Mouse (Mus musculus) kidney, postnatal 0 days (tissue): Measurements from ENCODE around the gene Dact3. TPM values are rescaled to one million over a fixed set of nuclear protein-coding genes. Genes with fewer than 3 reads are reported as not detected.

Source experiments
- ATAC-seq: fragments of 200-750 bp; cut with Nextera tagmentation; replicated peaks from 2 replicates; pipeline ENCODE4 v1.8.0; 2017; ENCODE audit warnings: low read depth, moderate number of reproducible peaks, moderate TSS enrichment, moderate library complexity; ENCODE audit not compliant: low FRiP score
- DNase-seq: peaks from one replicate; pipeline ENCODE4 v3.0.0-alpha.2; 2016; ENCODE audit warnings: low spot score
- H3K27ac ChIP-seq: fragments of 300-500 bp; sonication (generic); 2 replicates; pipeline ENCODE4 v1.5.1; 2014; ENCODE audit warnings: mild to moderate bottlenecking
- H3K27me3 ChIP-seq: fragments of 300-500 bp; sonication (generic); 2 replicates; pipeline ENCODE4 v1.6.1; 2014; ENCODE audit warnings: low read length, mixed read lengths; ENCODE audit not compliant: insufficient read depth
- H3K36me3 ChIP-seq: fragments of 300-500 bp; sonication (generic); 2 replicates; pipeline ENCODE4 v1.6.1; 2014; ENCODE audit warnings: low read length, mixed read lengths; ENCODE audit not compliant: insufficient read depth
- H3K4me1 ChIP-seq: fragments of 300-500 bp; sonication (generic); replicated peaks from 2 replicates; pipeline ENCODE4 v1.6.1; 2014; ENCODE audit warnings: antibody characterized with exemption, low read length, mixed read lengths; ENCODE audit not compliant: insufficient read depth
- H3K4me2 ChIP-seq: fragments of 300-500 bp; sonication (generic); 2 replicates; pipeline ENCODE4 v1.6.1; 2014; ENCODE audit warnings: mild to moderate bottlenecking, low read length, moderate library complexity, mixed read lengths
- H3K4me3 ChIP-seq: fragments of 300-500 bp; sonication (generic); replicated peaks from 2 replicates; pipeline ENCODE4 v1.5.1; 2014; ENCODE audit warnings: low read depth, low read length
- H3K9ac ChIP-seq: fragments of 300-500 bp; sonication (generic); 2 replicates; pipeline ENCODE4 v1.6.1; 2014; ENCODE audit warnings: low read depth, low read length
- H3K9me3 ChIP-seq: fragments of 300-500 bp; sonication (generic); replicated peaks from 2 replicates; pipeline ENCODE4 v1.6.1; 2016; ENCODE audit warnings: low read length, inconsistent platforms, mixed read lengths
- CTCF ChIP-seq: IDR thresholded peaks from 2 replicates; pipeline ENCODE4 v1.5.1; 2016; ENCODE audit warnings: antibody characterized with exemption, low read depth, mild to moderate bottlenecking, moderate library complexity
- WGBS: fragments of 180-500 bp; shearing (Covaris S2); extraction: QIAGEN DNeasy Blood & Tissue Kit; methylation state at CpG from one replicate; pipeline ENCODE4 v1.1.7; 2014; 5-methylcytosine and 5-hydroxymethylcytosine counted together
- polyA plus RNA-seq: library from polyadenylated mRNA; unstranded; fragments of >200 nt; fragmentation: Nextera tagmentation; extraction: Ambion mirVana; gene quantifications from 2 replicates; pipeline ENCODE4 v1.2.1, GENCODE M21; 2015

Gene Dact3
- polyA plus RNA-seq, 1 experiment from 2014 or later = 4.3 TPM

DNA sequence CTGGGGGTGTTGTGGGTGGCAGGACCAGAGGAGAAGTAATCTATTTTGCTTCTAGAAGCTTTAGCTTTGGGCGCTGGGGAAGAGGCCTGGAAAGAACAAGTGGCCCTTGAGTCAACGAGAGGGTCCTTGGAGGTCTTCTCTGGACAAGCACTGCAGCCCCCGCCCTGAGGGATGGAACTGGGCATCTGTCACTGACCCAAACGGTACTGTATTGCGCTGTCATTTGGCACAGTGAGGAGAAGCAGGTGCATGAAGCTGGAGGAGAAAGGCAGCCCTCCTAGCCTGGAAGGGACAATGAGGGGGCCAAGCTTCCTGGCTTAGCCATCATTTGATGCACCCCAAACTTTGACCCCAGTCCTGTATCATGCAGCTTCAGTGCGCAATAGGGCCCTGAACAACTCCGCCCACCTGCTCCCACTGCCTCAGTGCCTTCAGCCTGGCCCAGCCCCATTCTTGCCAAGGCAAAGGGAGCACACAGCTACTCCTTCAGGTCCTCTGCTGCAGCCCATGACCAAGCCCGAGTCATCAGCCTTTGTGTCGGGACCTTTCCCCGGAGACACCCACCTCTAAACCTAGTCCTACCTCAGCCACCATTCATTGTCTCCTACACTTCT is 47.4 kb downstream of the Dact3 start:
- DNase-seq (no peak), ATAC-seq (no peak)
- no peak for TF ChIP-seq CTCF
- Histone ChIP-seq H3K4me3 (peak overlapping the region; percentile 94), H3K27me3 (no peaks in the 10 kb centered on the region), H3K9ac (peak overlapping the region; percentile 96), H3K4me2 (peak overlapping the region; percentile 94), H3K27ac (peak overlapping the region; percentile 97), H3K36me3 (peaks cover 23% of the 10 kb centered on the region), H3K9me3 (no peaks in the 10 kb centered on the region), H3K4me1 (peaks cover 26% of the 10 kb centered on the region)
- 38% methylated on average over 10 of the region's 10 CpGs for WGBS

DNA sequence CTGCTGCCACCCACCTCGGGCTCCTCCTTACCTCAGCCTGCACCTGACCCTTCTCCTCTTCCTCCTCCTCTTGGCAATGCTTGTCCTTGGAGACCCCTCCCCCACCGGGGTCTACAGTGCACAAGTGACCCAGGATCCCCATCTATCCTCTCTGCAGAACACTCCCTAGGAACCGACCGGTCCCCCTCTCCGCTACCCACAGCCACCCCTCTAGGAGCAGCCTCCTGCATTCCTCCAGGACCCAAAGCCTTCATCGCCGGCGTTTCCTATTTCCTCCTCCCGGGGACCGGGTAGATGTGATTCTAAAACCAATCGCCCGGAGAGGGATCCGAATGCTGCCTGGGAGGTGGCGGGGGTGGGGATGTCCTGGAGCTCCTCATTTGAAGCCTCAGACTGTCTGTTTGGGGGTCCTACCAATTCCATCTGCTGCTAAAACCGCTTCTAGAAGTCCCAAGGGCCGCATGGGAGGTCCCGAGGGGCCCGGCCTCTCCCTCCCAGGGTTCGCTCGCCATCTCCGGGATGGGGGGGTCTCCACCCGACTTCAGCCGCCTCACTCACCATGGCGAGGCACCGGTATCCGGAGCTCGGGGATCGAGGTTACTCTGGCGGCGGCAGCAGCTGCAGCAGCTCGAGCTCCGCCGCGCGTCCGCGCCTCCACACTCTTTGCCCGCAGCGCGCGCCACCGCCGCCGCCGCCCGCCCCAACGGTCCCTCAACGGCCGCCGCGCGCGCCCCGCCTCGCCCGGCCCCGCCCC is 48.3 kb downstream of the Dact3 start:
- ATAC-seq (no peak), DNase-seq (no peak)
- Histone ChIP-seq H3K27me3 (no peaks in the 10 kb centered on the region), H3K36me3 (peaks cover 13% of the 10 kb centered on the region; the same call in 1 of the 2 replicates), H3K4me1 (peaks cover 23% of the 10 kb centered on the region), H3K4me2 (peak overlapping the region; percentile 94), H3K27ac (peak overlapping the region; percentile 97), H3K4me3 (peak overlapping the region; percentile 94), H3K9me3 (no peaks in the 10 kb centered on the region), H3K9ac (peak overlapping the region; percentile 96)
- TF ChIP-seq CTCF = no peak
- under 1% methylated on average over 39 of the region's 57 CpGs for WGBS

DNA sequence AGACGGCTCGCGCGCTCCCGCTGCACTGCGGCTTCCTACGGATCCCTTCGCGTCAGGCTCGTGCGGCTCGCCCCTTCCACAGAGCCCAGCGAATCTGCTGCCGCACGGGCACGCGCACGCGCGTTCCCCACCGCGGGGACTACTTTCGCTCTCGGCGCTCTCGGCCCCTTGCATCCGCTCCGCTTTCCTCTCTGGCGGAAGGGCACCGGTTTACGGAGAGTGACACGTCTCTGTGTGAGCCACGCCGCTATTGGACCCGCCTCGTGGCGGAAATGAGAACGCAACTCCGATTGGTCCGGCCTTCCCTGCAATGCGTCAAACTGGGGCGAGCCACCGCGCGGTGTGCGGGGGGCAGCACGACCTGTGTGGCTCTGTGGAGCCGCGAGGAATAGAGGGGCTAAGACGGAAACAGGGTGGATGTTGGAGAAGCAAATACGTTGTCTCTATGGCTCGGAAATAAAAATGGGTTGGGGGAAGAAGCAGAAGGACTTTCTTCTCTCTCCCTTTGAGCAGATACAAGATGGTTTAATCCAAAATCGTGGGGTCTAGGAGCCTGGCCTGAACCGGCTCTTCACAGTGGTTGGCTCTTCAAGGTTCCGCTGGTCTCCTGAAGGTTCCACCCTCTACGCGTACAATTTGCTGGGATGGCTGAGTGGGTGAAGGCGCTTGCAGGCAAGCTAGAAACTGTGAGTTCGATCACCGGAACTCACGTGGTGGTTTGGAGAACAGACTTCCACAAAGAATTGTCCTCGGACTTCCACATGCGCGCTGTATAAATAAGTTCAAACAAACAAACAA is 49.1 kb downstream of the Dact3 start, which contains the start of gene Calm3:
Gene Calm3, minus strand, starts transcription at position 78 of the 798 bp plus-strand sequence.
- WGBS = 2% methylated on average over 64 of the region's 64 CpGs
- Histone ChIP-seq H3K4me3 (peak within 1 kb of the TSS; percentile 94), H3K9me3 (no peaks in the 10 kb centered on the region), H3K27me3 (no peaks in the 10 kb centered on the region), H3K4me2 (peak within 1 kb of the TSS; percentile 94), H3K27ac (peak within 1 kb of the TSS; percentile 97), H3K9ac (peak within 1 kb of the TSS; percentile 96), H3K4me1 (peaks cover 23% of the 10 kb centered on the region), H3K36me3 (peaks cover 8% of the 10 kb centered on the region; the same call in 1 of the 2 replicates)
- DNase-seq (peak; percentile 99), ATAC-seq (peak; percentile 94)
- peak; percentile 23; the same call in 1 of the 2 replicates for TF ChIP-seq CTCF

DNA sequence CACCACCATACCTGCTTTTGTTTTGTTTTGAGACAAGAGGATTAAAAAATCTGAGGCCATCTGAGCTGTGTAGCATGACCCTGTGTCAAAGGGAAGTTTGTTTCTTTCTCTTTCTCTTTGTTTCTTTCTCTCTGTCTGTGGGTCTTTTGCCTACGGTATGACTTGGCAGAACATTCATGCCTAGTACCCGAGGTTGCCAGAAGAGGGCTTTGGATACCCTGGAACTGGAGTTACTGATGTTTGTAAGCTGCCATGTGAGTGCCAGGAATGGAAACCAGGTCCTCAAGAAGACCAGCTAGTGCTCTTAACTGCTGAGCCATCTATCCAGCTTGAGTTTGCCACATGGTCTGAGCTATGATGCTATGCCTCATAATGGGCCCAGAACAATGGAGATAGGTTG is 53.2 kb downstream of the Dact3 start:
- H3K27me3 ChIP-seq = no peaks in the 10 kb centered on the region
- H3K4me3 ChIP-seq = no peak overlapping the region
- H3K4me2 ChIP-seq = no peak overlapping the region
- H3K36me3 ChIP-seq = no peaks in the 10 kb centered on the region
- WGBS = 52% methylated on average over 2 of the region's 2 CpGs
- H3K4me1 ChIP-seq = no peaks in the 10 kb centered on the region
- TF ChIP-seq CTCF = no peak
- no peaks in the 10 kb centered on the region for H3K9me3 ChIP-seq
- ATAC-seq = no peak
- DNase-seq = no peak
- H3K9ac ChIP-seq = no peak overlapping the region
- H3K27ac ChIP-seq = no peak overlapping the region

DNA sequence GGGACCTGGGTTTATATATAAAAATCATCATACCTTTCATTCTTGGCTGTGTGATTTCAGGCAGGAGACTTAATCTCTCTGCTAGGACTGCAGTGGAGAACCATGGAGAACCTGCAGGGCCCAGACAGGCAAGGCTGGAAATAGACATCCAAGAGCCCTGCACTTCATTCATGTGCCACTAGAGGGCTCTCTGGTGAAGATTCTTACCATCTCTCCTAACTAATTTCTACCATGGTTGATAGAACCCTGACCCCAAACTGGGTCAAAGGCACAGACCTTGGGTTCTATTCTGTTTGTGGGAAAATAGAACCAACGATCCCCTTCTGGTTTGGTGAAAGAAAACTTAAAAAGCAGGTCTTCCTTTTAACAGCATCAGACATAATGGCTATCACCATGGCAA is 55.7 kb downstream of the Dact3 start:
- TF ChIP-seq CTCF = peak; percentile 80
- WGBS = 6% methylated on average over 1 of the region's 1 CpGs
- DNase-seq = peak; percentile 66
- no peaks in the 10 kb centered on the region for H3K36me3 ChIP-seq
- no peaks in the 10 kb centered on the region for H3K27me3 ChIP-seq
- ATAC-seq = no peak
- H3K4me3 ChIP-seq = no peak overlapping the region
- no peaks in the 10 kb centered on the region for H3K4me1 ChIP-seq
- H3K9ac ChIP-seq = no peak overlapping the region
- H3K27ac ChIP-seq = no peak overlapping the region
- no peak overlapping the region for H3K4me2 ChIP-seq
- H3K9me3 ChIP-seq = no peaks in the 10 kb centered on the region

DNA sequence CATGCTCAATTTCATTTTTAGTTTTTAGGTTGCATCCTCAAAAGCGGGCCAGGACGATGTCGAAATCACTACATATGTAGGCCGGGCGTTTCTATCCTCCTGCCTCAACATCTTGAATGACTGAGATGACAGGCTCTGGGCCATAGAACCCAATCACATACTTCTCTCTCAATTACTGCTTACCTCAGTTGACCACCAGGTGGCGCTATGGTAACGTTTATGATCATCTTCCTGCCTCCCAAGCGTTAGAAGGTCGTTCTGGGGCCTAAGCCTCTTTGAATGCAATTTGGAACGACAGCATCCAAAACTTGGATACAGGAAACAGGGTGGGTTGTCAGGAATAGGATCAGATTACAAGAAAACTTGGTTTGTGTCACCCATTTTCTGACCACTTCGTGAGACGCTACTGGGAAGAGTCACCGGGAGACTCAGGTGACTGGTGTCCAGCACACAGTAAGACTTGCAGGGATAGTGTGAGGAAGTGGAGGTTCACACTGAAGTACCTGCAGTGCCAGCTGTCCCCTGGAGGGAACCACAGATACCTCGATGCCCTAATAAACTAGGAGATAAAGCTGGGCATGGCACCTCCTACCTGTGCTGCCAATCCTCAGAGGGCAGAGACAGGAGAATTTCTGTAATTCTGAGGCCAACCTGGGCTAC is 57.0 kb downstream of the Dact3 start:
- no peaks in the 10 kb centered on the region for H3K36me3 ChIP-seq
- WGBS = 19% methylated on average over 14 of the region's 14 CpGs
- H3K4me2 ChIP-seq = no peak overlapping the region
- no peak overlapping the region for H3K9ac ChIP-seq
- ATAC-seq (peak; percentile 30), DNase-seq (peak; percentile 93)
- H3K4me1 ChIP-seq = no peaks in the 10 kb centered on the region
- H3K27ac ChIP-seq = no peak overlapping the region
- H3K4me3 ChIP-seq = no peak overlapping the region
- no peaks in the 10 kb centered on the region for H3K27me3 ChIP-seq
- TF ChIP-seq CTCF = peak; percentile 91
- no peaks in the 10 kb centered on the region for H3K9me3 ChIP-seq
